Mouse (Mus musculus) olfactory bulb, adult 2 months (tissue): ENCODE measurements at regions not wholly inside any gene's neighbourhood (a gene's known extent, or its start where the extent isn't known, plus 50 kb on each side); places are given as distances from the start of the nearest gene placed in this dataset.

Source experiments
- CTCF ChIP-seq: fragments of 200-500 bp; IDR thresholded peaks from 2 replicates; pipeline ENCODE4 v1.5.1; 2012; ENCODE audit warnings: low read depth, mild to moderate bottlenecking, low read length, moderate library complexity; ENCODE audit not compliant: insufficient read depth
- POLR2A ChIP-seq: fragments of 200-500 bp; IDR thresholded peaks from 2 replicates; pipeline ENCODE4 v1.6.1; 2012; ENCODE audit warnings: mild to moderate bottlenecking, low read depth, low read length, moderate library complexity; ENCODE audit not compliant: insufficient read depth

GRCm38 (mm10) chr13:111369916-111370315 is 115.1 kb downstream of the Actbl2 start:
- TF ChIP-seq POLR2A (no peak), CTCF (no peak)
